Mouse (Mus musculus): ENCODE results near the gene Rnd1. TPM values are rescaled to one million over a fixed set of nuclear protein-coding genes. Genes with fewer than 3 reads are reported as not detected.
A peak's percentile ranks its signal among the peaks of the same experiment; 100 is the strongest.

Rnd1 gene
- polyA plus RNA-seq, 2 experiments = 0.24 to 0.67 TPM

DNA sequence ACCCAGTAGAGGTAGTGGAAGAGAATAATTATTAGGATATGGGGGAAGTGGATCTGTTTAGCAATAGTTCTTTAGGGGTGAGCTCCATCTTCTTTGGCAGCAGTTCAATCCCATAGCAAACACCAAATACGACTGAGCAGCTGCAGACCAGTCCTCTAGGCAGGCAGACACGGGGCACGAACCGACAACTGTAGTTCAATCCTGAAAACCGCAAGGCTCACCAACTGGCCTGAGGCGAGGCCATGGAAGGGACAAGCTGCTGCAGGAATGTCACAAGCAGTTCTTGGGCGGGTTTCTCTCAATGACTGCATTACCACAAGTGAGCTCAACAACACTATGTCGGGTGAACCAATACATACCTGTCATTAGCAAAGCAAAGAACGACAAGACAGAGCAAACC lies 27.1 kb upstream of the Rnd1 start:
- no peak for ATAC-seq (ENCODE audit: insufficient read depth)
- no peaks in the 10 kb centered on the region for H3K36me3 ChIP-seq (replicated peaks; ENCODE audit: control insufficient read depth, insufficient read depth, low read depth)
- H3K27ac ChIP-seq = no peak overlapping the region
- no peak for TF ChIP-seq CTCF (IDR thresholded peaks at IDR 0.05; ENCODE audit: low read depth)
- no peak for TF ChIP-seq EP300 (IDR thresholded peaks at IDR 0.05; ENCODE audit: low read depth)
- peaks cover 14% of the 10 kb centered on the region for H3K27me3 ChIP-seq (ENCODE audit: control insufficient read depth, insufficient read depth, low read length)
- no peak overlapping the region for H3K4me3 ChIP-seq (ENCODE audit: insufficient read depth in 1 of 2, low read depth in 2 of 2, low read length in 2 of 2)
- 0 out of 4 replicates have a peak, but pooled peaks cover 0 to 3% of the 10 kb centered on the region in 2 experiments for H3K4me1 ChIP-seq (replicated peaks; ENCODE audit: control insufficient read depth in 2 of 2, insufficient read depth in 2 of 2, low read length in 1 of 2)
- no peaks in the 10 kb centered on the region for H3K9me3 ChIP-seq (ENCODE audit: control insufficient read depth, low read length)
- 52% methylated on average over 9 of the region's 9 CpGs for WGBS (ENCODE audit: insufficient replicate concordance)
- no peak for DNase-seq (ENCODE audit: low read depth in 3 of 3, low spot score in 3 of 3)
- no peak overlapping the region for H3K4me2 ChIP-seq (ENCODE audit: low read depth)
- H3K9ac ChIP-seq (replicated peaks) = no peak overlapping the region

DNA sequence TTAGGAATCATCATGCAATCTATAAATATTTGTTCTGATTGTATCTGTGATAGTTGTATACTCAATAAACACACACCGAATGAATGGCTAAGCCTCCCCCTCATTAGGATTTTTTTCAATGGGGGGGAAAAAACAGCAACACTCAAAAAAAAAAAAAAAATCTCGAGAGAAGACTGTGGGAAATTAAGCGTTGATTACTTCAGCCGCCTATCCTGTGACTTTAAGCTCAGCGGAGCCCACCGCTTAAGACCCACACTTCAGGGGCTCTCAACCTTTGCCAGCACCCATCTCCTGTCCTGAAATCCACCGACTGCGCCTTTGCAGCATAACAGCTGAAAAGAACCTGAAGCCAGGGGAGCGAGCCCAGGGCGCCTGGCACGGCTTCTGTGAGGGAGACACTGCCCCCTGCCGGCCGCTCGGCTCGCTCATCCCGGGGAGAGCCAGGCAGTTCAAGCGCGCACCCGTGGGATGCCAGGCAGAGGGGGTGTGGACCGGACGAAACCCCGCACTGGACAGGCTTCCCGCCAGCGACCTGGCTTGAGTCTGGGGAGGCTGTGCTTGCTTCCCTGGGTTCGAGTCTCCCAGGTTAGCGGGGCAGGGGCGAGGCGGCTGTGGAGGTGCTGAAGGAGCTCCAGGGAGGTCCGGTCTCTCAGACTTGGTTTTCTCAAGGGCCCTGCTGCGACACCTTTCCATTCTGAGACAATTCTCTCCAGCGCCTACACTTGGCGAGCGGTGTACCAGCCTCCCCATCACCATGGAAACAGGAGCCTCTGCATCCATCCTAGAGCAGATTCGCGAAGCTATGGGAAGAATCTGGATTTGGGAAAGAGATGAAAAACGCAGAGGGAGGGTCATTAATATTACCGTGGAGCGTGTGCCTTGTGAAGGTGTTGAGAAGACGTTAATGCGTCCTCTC lies 22.2 kb upstream of the Rnd1 start:
- 7% methylated on average over 40 of the region's 40 CpGs for WGBS (ENCODE audit: insufficient replicate concordance)
- Histone ChIP-seq H3K27me3 (ENCODE audit: control insufficient read depth, insufficient read depth, low read length) (peaks cover 14% of the 10 kb centered on the region), H3K9me3 (ENCODE audit: control insufficient read depth, low read length) (no peaks in the 10 kb centered on the region), H3K27ac (no peak overlapping the region), H3K4me1 (replicated peaks; ENCODE audit: control insufficient read depth in 2 of 2, insufficient read depth in 2 of 2, low read length in 1 of 2) (0 out of 4 replicates have a peak, but pooled peaks cover 0 to 4% of the 10 kb centered on the region in 2 experiments), H3K36me3 (replicated peaks; ENCODE audit: control insufficient read depth, insufficient read depth, low read depth) (no peaks in the 10 kb centered on the region), H3K4me3 (ENCODE audit: insufficient read depth in 1 of 2, low read depth in 2 of 2, low read length in 2 of 2) (no peak overlapping the region), H3K4me2 (ENCODE audit: low read depth) (peak overlapping the region; percentile 20; the same call in 1 of the 2 replicates), H3K9ac (replicated peaks) (no peak overlapping the region)
- TF ChIP-seq CTCF (IDR thresholded peaks at IDR 0.05; ENCODE audit: low read depth) (peak; percentile 97), EP300 (IDR thresholded peaks at IDR 0.05; ENCODE audit: low read depth) (no peak)
- DNase-seq (ENCODE audit: low read depth in 3 of 3, low spot score in 3 of 3) (peak; percentile 34 to 42 (median 37)), ATAC-seq (ENCODE audit: insufficient read depth) (peak; percentile 47; the same call in 1 of the 2 replicates)

DNA sequence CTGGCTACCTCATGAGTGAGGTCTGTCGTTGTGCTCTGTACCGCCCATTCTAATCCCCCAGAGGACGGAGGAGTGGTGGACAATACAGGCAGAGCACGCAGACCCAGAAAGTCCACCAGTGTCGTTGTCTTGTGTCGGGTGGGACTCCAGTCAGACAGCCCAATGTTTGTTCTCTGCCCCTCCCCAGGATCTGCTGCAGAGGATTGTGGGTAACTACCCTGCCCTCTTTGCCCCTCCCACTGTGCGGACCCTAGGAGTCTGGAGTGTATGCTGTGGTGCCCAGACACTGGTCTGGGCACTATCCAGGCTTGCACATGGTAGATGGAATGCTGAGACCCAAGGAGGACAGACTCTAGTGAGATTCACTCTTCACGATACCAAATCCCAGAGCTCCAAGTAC lies 19.0 kb upstream of the Rnd1 start:
- no peak overlapping the region for H3K4me2 ChIP-seq (ENCODE audit: low read depth)

DNA sequence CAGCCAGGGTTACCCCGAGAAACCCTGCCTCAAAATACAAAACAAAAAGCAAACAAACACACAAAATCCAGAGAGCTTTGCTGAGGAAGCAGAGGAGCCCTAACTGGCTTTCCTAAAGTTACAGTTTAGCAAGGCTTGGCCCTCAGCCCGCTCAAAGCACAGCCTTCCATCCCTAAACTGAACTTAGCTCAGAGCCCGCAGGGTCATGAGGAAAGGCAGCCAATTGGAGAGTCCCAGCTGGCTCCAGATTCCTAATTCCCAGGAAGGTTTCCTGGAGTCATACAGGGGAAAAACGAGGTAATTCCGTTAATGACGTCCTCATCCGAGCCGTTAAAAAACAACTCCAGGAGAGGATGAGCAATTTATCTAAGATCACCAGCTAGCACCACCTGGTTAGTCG lies 18.5 kb upstream of the Rnd1 start:
- Histone ChIP-seq H3K27me3 (ENCODE audit: control insufficient read depth, insufficient read depth, low read length) (peaks cover 8% of the 10 kb centered on the region), H3K27ac (no peak overlapping the region), H3K4me3 (ENCODE audit: insufficient read depth in 1 of 2, low read depth in 2 of 2, low read length in 2 of 2) (no peak overlapping the region), H3K36me3 (replicated peaks; ENCODE audit: control insufficient read depth, insufficient read depth, low read depth) (no peaks in the 10 kb centered on the region), H3K4me1 (replicated peaks; ENCODE audit: control insufficient read depth in 2 of 2, insufficient read depth in 2 of 2, low read length in 1 of 2) (peaks cover 0 to 4% of the 10 kb centered on the region in 2 experiments; a peak in 1 of 4 replicates), H3K9ac (replicated peaks) (no peak overlapping the region), H3K4me2 (ENCODE audit: low read depth) (no peak overlapping the region), H3K9me3 (ENCODE audit: control insufficient read depth, low read length) (no peaks in the 10 kb centered on the region)
- DNase-seq (ENCODE audit: low read depth in 3 of 3, low spot score in 3 of 3) = no peak
- 44% methylated on average over 9 of the region's 9 CpGs for WGBS (ENCODE audit: insufficient replicate concordance)
- ATAC-seq (ENCODE audit: insufficient read depth) = no peak
- TF ChIP-seq CTCF (IDR thresholded peaks at IDR 0.05; ENCODE audit: low read depth) = no peak

More for the DNA sequence above, 19.0 kb upstream of the Rnd1 start:
- no peak overlapping the region for H3K4me3 ChIP-seq (ENCODE audit: insufficient read depth in 1 of 2, low read depth in 2 of 2, low read length in 2 of 2)
- H3K27me3 ChIP-seq (ENCODE audit: control insufficient read depth, insufficient read depth, low read length) = peaks cover 8% of the 10 kb centered on the region
- TF ChIP-seq EP300 (IDR thresholded peaks at IDR 0.05; ENCODE audit: low read depth) = no peak
- no peak for TF ChIP-seq CTCF (IDR thresholded peaks at IDR 0.05; ENCODE audit: low read depth)
- DNase-seq (ENCODE audit: low read depth in 3 of 3, low spot score in 3 of 3) (no peak), ATAC-seq (ENCODE audit: insufficient read depth) (no peak)
- no peak overlapping the region for H3K27ac ChIP-seq
- H3K36me3 ChIP-seq (replicated peaks; ENCODE audit: control insufficient read depth, insufficient read depth, low read depth) = no peaks in the 10 kb centered on the region
- peaks cover 0 to 4% of the 10 kb centered on the region in 2 experiments; a peak in 1 of 4 replicates for H3K4me1 ChIP-seq (replicated peaks; ENCODE audit: control insufficient read depth in 2 of 2, insufficient read depth in 2 of 2, low read length in 1 of 2)
- H3K9me3 ChIP-seq (ENCODE audit: control insufficient read depth, low read length) = no peaks in the 10 kb centered on the region
- 50% methylated on average over 8 of the region's 8 CpGs for WGBS (ENCODE audit: insufficient replicate concordance)
- no peak overlapping the region for H3K9ac ChIP-seq (replicated peaks)

DNA sequence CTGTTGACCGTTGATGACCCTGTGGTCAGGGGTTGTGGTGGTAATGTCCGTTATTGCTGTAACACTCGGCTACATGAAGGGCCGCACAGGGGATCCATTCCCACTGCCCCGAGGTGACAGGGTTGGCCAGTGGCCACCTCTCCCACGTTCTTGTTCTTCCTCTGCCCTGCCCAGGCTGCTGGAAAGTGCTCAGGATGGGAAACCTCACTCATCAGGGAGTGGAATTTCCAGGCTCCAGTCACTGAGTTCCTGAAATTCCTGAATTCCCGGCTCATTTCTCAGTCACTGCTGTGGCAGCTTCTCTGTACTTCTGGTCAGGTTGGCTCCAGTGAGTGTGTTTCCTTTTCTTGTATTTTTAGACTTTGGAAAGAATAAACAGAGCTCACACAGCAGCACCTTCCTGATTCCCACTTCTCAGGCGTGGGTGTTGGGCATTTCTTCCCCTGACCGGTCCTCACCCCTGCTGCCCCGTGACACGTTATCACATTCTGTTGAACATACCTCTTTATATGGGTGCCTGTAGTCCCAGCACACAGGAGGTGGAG lies 15.0 kb upstream of the Rnd1 start:
- WGBS (ENCODE audit: insufficient replicate concordance) = 33% methylated on average over 11 of the region's 11 CpGs
- H3K27ac ChIP-seq = no peak overlapping the region
- H3K36me3 ChIP-seq (replicated peaks; ENCODE audit: control insufficient read depth, insufficient read depth, low read depth) = no peaks in the 10 kb centered on the region
- no peak overlapping the region for H3K4me3 ChIP-seq (ENCODE audit: insufficient read depth in 1 of 2, low read depth in 2 of 2, low read length in 2 of 2)
- H3K27me3 ChIP-seq (ENCODE audit: control insufficient read depth, insufficient read depth, low read length) = no peaks in the 10 kb centered on the region
- H3K4me2 ChIP-seq (ENCODE audit: low read depth) = no peak overlapping the region
- no peak overlapping the region for H3K9ac ChIP-seq (replicated peaks)
- DNase-seq (ENCODE audit: low read depth in 3 of 3, low spot score in 3 of 3) (no peak), ATAC-seq (ENCODE audit: insufficient read depth) (no peak)
- peaks cover 0 to 4% of the 10 kb centered on the region in 2 experiments; a peak in 1 of 4 replicates for H3K4me1 ChIP-seq (replicated peaks; ENCODE audit: control insufficient read depth in 2 of 2, insufficient read depth in 2 of 2, low read length in 1 of 2)
- TF ChIP-seq CTCF (IDR thresholded peaks at IDR 0.05; ENCODE audit: low read depth) (no peak), EP300 (IDR thresholded peaks at IDR 0.05; ENCODE audit: low read depth) (no peak)
- H3K9me3 ChIP-seq (ENCODE audit: control insufficient read depth, low read length) = no peaks in the 10 kb centered on the region

All from liver, embryonic 14.5 days (tissue).